Mouse (Mus musculus): ENCODE results near the gene Tpt1.
"Not testable (repeated sequence)": the region's sequence is repeated elsewhere in the genome, so short reads cannot be mapped to it uniquely, and the experiment has no call there.

Tpt1 gene

GRCm38 (mm10) chr14:75844111-75844695 lies 690 bp upstream of the Tpt1 start:
- DNase-seq: no peak

GRCm38 (mm10) chr14:75845698-75846115 lies 814 bp downstream of the Tpt1 start:
- peak; percentile 93 for DNase-seq

DNA sequence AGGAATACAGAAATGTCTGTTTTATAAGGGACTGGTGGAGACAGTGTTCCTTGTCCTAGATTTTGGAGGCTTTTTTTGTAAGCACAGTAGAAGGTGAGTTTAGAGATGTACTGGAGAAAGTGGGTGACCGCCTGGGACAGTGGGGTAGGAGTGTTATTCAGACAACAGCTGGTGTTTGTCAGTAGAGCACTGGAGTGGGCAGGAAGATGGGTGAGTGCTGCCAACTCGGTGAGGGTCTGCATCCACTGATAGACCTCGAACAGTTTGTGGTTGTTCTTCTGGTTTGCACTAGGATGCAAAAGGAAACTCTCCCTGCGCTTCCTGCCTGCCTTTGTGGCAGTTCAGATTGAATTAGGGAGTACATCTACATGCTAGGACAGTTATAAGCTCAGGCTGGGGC lies 2.8 kb downstream of the Tpt1 start:
- no peak for DNase-seq

GRCm38 (mm10) chr14:75848482-75848881 lies 3.6 kb downstream of the Tpt1 start:
- no peak for DNase-seq

- no peak for DNase-seq
Measured at GRCm38 (mm10) chr14:75849236-75849635, 4.3 kb downstream of the Tpt1 start.

DNA sequence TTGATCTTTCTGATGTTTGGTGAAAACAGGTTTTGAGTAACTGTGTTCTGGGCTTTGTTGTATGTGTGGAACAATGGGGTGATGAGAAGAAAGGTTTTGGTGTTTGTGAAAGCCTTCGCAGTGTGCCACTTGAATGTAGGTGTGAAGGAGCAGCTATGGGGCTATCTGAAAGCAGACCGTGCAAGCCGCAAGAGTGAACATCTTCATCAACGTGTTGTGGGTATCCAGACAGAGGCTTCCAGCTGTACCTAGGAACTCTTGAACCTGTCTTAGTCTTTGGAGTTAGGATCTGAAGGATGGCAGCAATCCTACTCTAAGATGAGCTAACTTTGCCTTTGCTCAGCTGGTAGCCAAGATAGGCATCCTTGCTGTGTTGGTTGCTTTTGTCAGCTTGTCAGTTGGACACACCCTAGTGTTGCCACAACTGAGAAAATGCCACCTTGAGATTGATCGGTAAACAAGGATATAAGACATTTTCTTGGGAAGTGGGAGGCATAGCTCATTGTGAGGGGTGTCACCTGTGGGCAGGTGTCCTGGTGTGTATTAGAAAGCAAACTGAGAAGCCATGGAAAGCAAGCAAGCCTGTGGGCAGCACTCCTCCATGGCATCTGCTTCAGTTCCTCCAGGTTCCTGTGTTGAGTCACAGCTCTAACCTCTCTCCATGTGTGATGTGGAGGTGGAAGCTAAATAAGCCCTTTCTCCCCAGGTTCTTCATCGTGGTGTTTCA lies 5.1 kb downstream of the Tpt1 start:
- no peak for DNase-seq

- no peak for DNase-seq
Measured at GRCm38 (mm10) chr14:75850819-75851218, 5.9 kb downstream of the Tpt1 start.

GRCm38 (mm10) chr14:75852016-75852415 lies 7.1 kb downstream of the Tpt1 start:
- no peak for DNase-seq

DNA sequence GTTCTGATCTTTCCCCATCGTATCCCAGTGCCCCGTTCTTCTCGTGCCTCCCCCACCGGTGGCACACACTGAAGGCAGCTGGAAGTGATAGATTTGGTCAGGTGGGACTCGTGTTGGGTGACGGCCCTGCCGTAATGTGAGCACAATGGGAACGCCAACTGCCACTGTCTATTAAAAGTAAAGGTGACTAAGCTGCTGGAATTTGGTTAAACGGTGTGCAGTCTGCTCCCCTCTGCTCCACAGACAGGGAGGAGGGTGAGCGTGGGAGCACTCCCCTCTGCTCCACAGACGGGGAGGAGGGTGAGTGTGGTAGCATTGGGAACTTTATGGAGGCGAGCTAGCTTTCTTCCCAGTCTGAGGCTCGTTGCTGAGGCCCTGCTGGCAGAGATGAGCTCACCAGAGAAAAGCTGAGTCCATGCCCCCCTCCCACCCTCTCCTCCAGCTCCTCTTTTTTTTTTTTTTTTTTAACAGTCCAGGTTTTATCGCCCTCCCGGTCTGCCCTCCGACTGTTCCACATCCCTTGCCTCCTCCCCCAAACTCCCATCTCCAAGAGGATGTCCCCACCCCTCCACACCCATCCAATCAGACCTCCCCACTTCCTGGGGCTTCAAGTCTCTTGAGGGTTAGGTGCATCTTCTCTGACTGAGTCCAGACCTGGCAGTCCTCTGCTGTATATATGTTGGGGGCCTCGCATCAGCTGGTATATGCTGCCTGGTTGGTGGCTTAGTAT lies 10.5 kb downstream of the Tpt1 start:
- DNase-seq: no peak

- DNase-seq: no peak
Measured at GRCm38 (mm10) chr14:75858181-75858580, 13.3 kb downstream of the Tpt1 start.

DNA sequence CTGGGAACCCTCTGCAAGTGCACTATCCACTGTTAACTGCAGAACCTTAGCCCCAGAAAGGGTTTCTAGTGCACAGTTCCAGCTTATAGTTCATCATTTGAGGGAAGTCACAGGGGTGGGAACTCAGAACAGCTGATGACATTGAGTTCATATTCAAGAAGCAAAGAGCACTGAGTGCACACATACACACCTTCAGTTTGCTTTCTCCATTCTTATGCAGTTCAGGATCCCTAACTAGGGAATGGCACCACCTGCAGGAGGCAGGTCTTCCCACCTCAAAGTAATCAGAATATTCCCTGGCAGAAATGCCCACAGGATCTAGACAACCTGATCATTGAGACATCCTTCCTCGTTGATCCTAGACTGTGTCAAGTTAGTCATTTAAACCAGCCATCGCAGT lies 14.7 kb downstream of the Tpt1 start:
- no peak for DNase-seq

GRCm38 (mm10) chr14:75862701-75863100 lies 17.8 kb downstream of the Tpt1 start:
- no peak for DNase-seq

DNA sequence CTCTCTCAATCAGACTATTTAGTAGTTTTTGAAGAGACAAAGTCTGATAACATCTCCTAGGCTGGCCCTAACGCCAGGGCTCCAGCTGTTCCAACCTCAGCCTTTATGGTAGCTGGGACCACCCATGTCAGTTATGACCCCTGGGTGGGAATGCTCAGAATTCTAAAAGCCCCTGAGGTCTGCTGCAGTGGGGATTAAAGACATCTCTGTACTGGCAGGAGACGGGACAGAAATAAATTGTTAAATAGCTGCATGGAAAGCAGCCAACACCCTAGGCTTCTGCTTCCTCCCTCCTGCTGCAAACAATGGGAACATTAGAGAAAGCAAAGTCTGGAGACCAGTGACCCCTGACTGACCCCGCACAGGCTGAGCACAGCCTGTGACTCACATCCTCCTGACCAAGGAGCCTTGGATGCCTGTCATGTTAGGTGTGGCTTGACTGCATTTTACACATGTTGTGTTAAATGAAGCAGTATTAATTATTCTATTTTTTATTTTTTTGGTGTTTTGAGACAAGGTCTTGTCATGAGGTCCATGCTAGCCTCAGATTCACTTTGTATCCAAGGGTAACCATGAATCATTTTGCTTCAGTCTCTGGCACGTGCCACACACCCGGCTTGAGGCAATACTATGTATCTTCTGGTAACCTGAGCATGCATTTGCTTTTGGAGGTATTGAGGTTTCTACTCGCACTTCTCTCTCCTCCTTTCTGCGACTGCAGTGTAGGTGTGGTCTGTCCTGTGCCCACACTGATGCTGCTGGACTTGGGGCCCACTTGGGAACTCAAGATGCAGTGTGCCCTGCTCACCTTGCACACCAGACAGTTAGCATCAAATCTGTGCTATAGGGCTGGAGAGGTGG lies 18.9 kb downstream of the Tpt1 start:
- peak; percentile 92 for DNase-seq

- peak; percentile 85 for DNase-seq
Measured at GRCm38 (mm10) chr14:75866706-75867333, 21.9 kb downstream of the Tpt1 start.

GRCm38 (mm10) chr14:75868028-75868427 lies 23.1 kb downstream of the Tpt1 start:
- DNase-seq: not testable (repeated sequence)

DNA sequence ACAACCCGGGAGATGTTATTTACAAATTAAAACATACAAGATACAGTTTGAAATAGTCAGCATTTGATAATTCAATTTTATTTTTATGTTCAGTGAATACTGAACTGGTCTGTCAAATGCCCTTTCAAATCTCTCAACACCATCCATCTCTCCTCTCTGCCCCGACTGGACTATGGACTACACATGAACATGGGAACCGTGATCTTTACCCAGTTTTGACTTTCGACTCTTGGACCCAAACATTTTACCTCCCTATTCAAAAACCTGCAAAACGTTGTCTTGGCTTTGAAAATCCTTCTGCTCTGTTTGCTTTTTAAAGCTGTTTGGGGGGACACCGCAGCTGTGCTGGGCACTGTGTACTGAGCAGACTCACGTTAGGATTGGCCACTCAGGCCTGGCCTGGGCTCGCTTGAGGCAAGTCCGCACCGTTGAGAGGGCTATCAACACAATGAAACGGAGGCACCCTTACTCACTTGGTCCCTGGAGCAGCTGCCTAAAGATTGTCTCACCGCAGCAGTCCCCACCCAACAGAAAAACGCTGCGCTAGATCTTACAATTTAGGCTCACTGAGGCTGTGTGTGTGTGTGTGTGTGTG lies 25.0 kb downstream of the Tpt1 start:
- DNase-seq: no peak

GRCm38 (mm10) chr14:75870631-75871030 lies 25.7 kb downstream of the Tpt1 start:
- peak; percentile 78 for DNase-seq

- DNase-seq: no peak
Measured at GRCm38 (mm10) chr14:75871111-75871510, 26.2 kb downstream of the Tpt1 start.

DNA sequence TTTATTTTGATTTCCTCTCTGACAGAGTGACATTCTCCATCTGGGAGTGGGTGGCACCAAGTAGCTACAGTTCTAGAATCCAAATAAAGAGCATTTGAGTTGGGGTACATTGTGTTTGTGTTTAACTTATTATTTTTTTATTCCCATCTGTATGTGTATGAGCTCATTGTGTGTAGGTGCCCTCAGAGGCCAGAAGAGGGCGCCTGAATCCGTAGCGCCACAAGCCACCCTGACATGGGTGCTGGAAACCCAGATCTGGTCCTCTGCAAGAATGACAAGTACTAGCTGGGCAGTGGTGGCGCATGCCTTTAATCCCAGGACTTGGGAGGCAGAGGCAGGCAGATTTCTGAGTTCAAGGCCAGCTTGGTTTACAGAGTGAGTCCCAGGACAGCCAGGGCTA lies 26.9 kb downstream of the Tpt1 start:
- no peak for DNase-seq

DNA sequence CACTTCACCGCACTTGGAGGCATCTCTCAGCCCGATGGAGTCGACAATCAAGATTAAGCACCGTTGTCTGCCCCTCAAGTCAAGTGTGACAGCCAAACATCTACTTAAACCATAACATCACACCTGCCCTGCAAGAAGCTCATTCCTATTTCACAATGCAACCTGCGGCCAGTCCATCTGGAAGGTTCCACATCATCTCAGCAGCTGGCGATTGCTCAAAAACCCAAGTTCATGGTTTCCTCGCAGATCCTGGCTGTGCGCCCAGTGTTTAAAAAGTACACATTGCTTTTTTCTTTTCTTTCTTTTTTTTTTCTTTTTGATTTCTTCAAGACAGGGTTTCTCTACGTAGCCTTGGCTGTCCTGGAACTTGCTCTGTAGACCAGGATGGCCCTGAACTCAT lies 28.7 kb downstream of the Tpt1 start:
- DNase-seq: peak; percentile 76

DNA sequence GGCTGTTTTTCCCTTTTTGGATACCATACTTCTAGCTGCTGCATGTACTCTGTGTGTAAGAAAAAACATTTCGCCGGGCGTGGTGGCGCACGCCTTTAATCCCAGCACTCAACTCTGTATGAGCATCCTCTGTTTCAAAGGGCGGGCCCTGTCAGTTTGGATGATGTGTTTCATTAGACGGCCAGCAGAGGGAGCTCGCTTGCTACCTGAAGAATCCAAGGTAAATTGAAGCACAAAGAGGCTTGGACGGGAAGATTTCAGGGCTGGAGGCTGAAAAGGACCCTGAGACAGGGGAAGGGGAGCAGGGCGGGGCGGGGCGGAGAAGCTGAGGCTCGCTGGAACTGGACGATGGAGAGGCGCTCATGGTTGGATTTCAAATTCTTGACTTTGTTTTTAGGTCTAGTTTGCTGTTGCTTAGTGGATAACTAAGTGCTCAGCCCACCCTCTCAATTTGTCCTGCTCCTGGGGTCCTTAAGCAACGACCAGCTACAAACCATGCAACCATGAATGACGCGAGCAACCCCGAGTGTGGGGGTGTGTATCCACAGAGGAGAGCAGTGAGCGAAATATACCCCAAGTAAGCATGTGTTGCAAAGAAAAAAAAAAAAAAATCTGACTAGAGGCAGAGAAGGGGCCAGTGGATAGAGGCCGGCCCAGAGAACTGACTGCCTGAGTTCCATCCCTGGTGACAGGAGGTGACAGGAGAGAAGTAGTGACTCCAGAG lies 31.6 kb downstream of the Tpt1 start:
- peak; percentile 87 for DNase-seq

All from lung, postnatal 36 days (tissue).